Mouse (Mus musculus): ENCODE results near the gene Cxcl17. TPM values are rescaled to one million over a fixed set of nuclear protein-coding genes. Genes with fewer than 3 reads are reported as not detected.

The Cxcl17 gene
- total RNA-seq, 2 experiments from 2014 or later: not detected

DNA sequence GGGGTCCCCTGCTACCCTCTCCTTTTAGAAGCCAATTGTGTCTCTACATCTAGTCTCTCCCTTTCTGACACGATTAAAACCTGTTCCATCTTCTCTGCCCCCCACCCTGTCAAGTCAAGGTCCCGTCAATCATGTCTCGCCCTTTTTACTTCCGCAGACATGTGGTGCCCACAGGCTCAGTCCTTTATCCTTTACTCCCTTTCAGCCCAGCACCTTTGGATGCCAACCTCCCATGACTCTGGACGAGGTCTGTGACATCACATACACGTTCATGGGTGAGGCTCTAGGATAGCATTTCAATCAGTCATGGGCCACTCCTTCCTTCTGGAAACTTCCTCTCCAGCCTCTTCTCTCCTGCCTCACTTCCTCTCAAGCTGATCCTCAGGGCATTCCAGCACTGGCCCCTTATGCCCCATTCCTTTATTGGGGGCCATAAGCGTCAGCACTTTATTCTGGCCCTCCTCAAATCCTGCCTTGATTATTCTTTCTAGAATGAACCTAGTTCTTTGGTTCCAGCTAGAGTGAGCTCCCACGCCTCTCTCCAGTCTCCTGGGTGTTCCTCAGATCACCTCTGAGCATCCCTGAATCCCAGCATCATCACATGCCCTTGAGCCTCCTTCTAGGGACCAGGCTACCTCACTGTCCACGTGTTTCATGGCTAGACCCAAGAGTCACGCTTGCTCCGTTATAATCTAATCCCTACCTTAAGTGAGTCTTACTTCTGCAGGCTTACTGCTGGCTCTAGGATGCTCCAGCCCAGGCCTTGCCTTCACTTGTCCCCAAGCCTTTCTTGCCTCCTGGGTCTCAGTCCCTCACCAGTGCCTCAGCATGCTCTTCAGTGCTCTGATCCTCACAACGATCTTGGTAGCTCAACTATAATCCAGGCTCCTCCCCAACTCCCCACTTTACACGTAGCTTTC lies 34.2 kb downstream of the Cxcl17 start:
- ATAC-seq (replicated peaks; ENCODE audit: low FRiP score, low TSS enrichment, poor library complexity, severe bottlenecking): no peak

DNA sequence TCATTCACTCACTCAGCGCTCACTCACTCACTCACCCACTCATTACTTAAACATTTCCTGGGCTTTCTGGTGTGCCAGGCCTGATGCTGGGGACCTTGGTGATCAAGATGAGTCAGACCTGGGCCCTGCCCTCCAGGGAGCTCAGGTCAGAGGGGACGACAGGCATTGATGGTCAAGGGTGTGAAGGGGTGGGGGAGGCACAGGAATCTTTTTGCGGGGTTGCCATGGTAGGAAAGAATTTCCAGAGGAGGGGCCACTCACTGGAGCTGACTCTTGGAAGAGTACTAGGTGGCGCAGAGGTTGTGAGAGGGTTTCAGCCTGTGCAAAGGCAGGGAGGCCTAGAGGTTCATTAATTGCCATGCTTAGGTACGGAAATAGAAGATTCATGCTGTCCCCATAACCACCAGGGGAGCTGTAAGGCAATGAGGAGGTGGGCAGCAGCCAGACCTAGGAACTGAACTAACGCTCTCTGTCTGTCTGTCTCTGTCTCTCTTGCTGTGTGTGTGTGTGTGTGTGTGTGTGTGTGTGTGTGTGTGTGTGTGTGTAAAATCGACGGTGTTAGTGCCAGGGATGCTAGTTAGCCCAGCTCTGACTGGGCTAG lies 35.5 kb downstream of the Cxcl17 start:
- no peak; the same call in 1 of the 2 replicates for ATAC-seq (replicated peaks; ENCODE audit: low FRiP score, low TSS enrichment, poor library complexity, severe bottlenecking)

DNA sequence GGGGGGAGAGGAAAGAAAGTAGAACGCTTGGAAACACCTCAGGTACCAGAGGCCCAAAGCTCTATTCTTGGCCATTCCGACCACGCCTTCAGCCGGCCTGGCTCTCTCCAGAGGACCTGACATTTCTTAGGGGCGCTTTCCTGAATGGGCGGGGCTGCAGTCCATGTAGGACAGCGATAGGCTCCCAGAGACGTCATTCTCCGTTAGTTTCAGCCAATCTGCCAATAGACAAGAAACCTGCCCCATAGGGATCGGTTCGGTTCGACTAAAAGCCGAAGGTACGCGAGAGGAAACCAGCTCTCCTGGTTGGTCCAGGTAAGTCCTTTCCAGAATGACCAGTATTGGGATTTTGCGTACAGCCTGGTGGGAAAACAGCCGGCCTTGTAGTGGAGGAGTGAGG lies 36.1 kb downstream of the Cxcl17 start:
- ATAC-seq (replicated peaks; ENCODE audit: low FRiP score, low TSS enrichment, poor library complexity, severe bottlenecking): peak; percentile 56

DNA sequence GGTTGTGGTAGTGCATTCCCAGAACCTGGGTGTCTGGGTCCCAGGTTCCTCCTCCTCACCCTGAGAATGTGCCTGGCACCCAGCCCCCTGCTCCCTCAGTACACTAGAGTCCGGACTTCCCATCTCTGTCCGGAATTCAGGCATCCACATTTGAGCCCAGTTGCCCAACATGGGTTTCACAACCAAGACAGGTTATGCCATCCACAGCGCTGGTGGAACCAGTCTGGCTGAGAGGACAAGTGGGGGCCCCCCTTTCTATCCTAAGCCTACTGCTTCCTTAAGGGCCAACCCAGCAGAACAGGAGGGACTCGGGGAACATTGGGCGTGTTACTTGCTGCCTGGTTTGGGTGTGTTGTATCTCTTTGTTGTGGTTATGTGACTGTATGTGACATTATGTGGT lies 40.2 kb downstream of the Cxcl17 start:
- ATAC-seq (replicated peaks; ENCODE audit: low FRiP score, low TSS enrichment, poor library complexity, severe bottlenecking): no peak

DNA sequence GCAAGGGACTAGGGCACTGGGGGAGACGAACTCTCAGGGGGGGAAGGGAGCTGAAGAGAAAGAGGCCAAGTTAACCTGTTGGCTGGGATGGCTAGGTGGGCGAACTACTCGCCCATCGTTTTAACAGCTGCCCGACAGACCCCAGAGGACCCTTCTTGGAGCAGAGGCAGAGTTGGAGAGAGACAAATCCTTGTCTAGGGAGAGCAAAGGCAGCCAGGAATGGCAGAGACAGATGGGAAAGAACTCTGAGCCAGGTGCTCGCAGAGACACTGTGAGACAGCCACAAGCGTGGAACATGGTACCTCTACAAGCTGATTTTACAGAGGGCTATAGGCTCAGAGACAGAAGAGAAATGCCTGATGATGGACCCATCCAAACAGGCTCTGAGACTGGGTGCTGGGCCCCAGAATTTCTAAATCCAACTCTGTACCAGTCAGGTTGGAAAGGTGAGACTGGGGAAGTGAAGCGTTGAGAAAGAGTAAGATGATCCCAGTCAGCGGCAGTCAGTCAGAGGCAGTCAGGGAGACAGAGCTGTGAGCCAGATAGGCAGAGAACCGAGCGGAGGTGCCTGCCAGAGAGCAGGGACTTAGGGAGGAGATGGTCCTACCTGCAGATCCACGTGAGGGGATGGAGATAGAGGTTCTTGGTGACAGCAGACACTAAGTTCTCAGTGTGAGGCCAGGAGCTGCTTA lies 43.5 kb downstream of the Cxcl17 start, which contains the start of gene Cnfn:
Cnfn (minus strand) TSS at position 667 of the 692 bp plus-strand sequence.
- ATAC-seq (replicated peaks; ENCODE audit: low FRiP score, low TSS enrichment, poor library complexity, severe bottlenecking): no peak

DNA sequence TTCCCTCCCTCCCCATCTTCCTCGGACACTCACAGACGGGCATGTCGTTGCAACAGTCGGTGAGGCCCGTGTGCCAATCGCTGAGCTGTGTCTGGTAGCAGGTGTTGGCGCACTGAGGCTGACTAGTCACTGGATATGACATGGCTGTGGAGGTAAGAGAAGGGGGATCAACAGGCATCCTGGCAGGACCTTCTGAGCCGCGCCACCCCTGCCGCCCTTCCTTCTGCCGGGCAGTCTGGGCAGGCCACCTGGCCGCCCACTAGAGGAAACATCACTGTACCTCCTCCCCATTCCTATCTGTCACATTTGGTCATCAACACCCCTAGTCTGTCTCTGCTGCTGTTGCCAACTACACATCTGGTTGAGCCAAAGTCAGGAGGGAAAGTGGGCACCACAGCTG lies 44.4 kb downstream of the Cxcl17 start:
- ATAC-seq (replicated peaks; ENCODE audit: low FRiP score, low TSS enrichment, poor library complexity, severe bottlenecking): no peak

DNA sequence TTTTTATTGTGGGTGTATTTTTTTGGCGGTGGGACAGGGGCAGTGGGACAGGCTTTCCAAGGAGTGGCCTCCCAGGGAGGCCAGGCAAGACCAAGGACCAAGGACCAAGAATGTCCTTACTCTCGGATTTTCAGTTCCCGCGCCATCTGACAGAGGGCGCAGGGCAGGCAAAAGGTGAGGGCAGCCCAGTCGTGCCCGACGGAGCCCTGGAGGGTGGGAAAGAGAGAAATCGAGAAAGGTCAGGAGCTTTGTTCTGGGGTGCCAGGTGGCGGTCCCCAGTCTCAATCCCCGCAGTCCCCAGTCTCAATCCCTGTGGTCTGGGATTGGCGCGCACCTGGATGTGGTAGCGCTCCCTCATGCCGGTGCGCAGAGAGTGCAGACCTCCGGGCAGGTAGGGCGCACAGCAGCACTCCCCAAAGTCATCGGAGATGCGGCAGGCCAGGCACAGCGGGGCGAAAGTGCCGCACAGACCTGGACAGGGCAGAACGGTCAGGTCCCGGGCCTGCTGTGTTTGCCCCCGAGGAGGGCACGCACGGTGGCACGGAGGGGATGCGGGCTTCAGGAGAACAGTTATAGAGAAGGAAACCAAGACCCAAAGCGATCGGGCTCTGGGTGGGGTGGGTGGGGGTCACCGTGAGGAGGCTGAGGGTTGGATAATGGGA lies 44.9 kb downstream of the Cxcl17 start:
- peak; percentile 27; the same call in 1 of the 2 replicates for ATAC-seq (replicated peaks; ENCODE audit: low FRiP score, low TSS enrichment, poor library complexity, severe bottlenecking)

DNA sequence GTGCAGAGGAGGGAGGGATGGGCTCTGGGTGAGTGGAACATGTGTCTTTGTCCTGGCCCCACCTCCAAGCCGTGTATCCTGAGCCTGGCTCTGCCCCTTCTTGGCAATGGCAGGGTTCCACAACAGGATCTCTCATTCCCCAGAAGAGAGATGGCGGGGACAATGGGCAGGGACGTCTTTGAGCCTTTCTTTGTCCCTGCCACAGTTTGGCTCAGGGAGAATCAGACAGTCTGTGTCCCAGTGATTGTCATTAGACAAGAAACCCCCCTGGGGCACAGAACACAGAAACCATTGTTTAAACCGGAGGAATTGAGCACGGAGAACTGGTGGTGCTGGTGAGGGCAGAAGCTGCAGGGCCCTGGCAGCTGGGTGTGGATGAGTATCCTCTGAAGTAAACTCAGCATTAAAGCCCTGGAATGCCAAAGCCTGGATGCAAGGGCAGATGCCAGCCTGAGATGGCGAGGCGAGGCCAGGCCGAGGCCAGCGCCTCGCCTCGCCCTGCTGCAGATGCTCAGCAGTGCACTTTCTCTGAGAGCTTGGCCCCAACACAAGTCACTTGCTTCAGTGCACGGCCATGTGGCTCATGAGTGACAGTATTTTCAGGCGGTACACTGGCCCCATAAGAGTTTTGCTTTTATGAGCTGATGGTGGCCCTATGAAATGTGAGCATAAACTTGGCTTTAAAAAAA lies 46.6 kb downstream of the Cxcl17 start:
- ATAC-seq (replicated peaks; ENCODE audit: low FRiP score, low TSS enrichment, poor library complexity, severe bottlenecking): no peak

DNA sequence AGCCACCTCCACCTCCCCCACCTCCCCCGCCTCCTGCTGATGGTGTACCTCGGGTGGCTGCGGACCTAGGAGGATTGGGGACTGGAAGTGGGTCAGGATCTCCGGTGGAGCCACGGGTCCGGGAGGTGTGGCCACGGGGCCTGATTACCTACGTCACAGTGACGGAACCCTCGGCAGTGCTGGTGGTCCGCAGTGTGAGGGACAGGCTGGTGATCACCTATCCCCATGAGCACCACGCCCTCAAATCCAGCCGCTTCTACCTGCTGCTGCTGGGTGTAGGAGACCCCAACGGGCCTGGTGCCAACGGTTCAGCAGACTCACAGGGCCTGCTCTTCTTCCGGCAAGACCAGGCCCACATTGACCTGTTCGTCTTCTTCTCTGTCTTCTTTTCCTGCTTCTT lies 49.1 kb downstream of the Cxcl17 start:
- ATAC-seq (replicated peaks; ENCODE audit: low FRiP score, low TSS enrichment, poor library complexity, severe bottlenecking): no peak

DNA sequence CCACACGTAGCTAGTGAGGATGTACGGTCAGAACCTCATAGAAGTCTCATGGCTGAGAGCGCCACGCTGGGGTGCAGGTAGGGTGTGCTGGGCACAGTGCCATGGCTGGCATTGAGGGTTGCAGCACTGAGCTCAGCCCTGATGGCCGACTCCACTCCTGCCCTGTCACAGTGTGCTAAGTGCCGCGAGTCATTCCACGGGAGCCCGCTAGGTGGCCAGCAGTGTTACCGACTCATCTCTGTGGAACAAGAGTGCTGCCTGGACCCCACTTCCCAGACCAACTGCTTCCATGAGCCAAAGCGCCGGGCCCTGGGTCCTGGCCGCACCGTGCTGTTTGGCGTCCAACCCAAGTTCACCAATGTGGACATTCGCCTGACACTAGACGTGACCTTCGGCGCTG lies 49.5 kb downstream of the Cxcl17 start:
- ATAC-seq (replicated peaks; ENCODE audit: low FRiP score, low TSS enrichment, poor library complexity, severe bottlenecking): no peak

DNA sequence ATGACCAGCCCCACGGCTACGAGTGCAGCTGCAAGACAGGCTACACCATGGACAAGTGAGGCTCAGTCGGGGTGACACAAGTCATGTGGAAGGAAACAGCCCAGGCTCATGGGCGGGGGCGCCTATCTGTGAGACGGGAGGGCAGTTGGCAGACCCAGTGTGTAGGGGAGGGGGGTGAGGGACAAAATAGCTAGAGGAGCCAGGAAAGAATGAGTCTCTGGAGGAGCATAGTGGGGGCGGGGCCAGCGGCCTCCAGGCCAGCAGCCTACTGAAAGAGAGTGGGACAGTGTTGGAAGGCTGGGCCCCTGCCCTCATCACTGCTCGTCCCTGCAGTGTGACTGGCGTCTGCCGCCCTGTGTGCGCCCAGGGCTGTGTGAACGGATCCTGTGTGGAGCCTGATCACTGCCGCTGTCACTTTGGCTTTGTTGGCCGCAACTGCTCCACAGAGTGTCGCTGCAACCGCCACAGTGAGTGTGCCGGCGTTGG lies 53.9 kb downstream of the Cxcl17 start:
- ATAC-seq (replicated peaks; ENCODE audit: low FRiP score, low TSS enrichment, poor library complexity, severe bottlenecking): no peak

Other genes with a start within 250 kb of the Cxcl17 start
- gene Pou2f2, start 233.2 kb downstream of the Cxcl17 start, total RNA-seq (2014; fragmentation: Nextera tagmentation): 0.40 and 0.57 TPM in 2 replicates
- 0.91 TPM in 1 of 2 replicates, not detected in the other for gene Pou2f2, start 233.2 kb downstream of the Cxcl17 start, total RNA-seq (2017)
- gene Dedd2, start 192.3 kb downstream of the Cxcl17 start, total RNA-seq (2014; fragmentation: Nextera tagmentation): 16.0 and 24.9 TPM in 2 replicates
- gene Dedd2, start 192.3 kb downstream of the Cxcl17 start, total RNA-seq (2017): 13.5 and 15.2 TPM in 2 replicates
- gene Zfp526, start 191.5 kb downstream of the Cxcl17 start, total RNA-seq (2014; fragmentation: Nextera tagmentation): 18.8 and 20.3 TPM in 2 replicates
- gene Zfp526, start 191.5 kb downstream of the Cxcl17 start, total RNA-seq (2017): 10.1 and 12.5 TPM in 2 replicates
- 97.9 and 123 TPM in 2 replicates for gene Gsk3a, start 175.0 kb downstream of the Cxcl17 start, total RNA-seq (2014; fragmentation: Nextera tagmentation)
- gene Gsk3a, start 175.0 kb downstream of the Cxcl17 start, total RNA-seq (2017): 49.1 and 74.7 TPM in 2 replicates
- 8.7 and 18.9 TPM in 2 replicates for gene Erf, start 162.1 kb downstream of the Cxcl17 start, total RNA-seq (2014; fragmentation: Nextera tagmentation)
- gene Erf, start 162.1 kb downstream of the Cxcl17 start, total RNA-seq (2017): 6.2 and 8.6 TPM in 2 replicates
- gene Cic, start 145.2 kb downstream of the Cxcl17 start, total RNA-seq (2014; fragmentation: Nextera tagmentation): 125 and 134 TPM in 2 replicates
- gene Cic, start 145.2 kb downstream of the Cxcl17 start, total RNA-seq (2017): 20.5 and 40.0 TPM in 2 replicates
- 22.0 and 23.2 TPM in 2 replicates for gene Pafah1b3, start 114.9 kb downstream of the Cxcl17 start, total RNA-seq (2014; fragmentation: Nextera tagmentation)
- gene Pafah1b3, start 114.9 kb downstream of the Cxcl17 start, total RNA-seq (2017): 12.8 and 26.3 TPM in 2 replicates
- gene Prr19, start 111.5 kb downstream of the Cxcl17 start, total RNA-seq (2014; fragmentation: Nextera tagmentation): not detected in 2 replicates
- not detected in 2 replicates for gene Prr19, start 111.5 kb downstream of the Cxcl17 start, total RNA-seq (2017)
- not detected in 2 replicates for gene Tmem145, start 106.8 kb downstream of the Cxcl17 start, total RNA-seq (2014; fragmentation: Nextera tagmentation)
- gene Tmem145, start 106.8 kb downstream of the Cxcl17 start, total RNA-seq (2017): not detected in 2 replicates
- gene Megf8, start 95.7 kb downstream of the Cxcl17 start, total RNA-seq (2014; fragmentation: Nextera tagmentation): 2.5 and 2.6 TPM in 2 replicates
- gene Megf8, start 95.7 kb downstream of the Cxcl17 start, total RNA-seq (2017): 2.4 and 2.7 TPM in 2 replicates
- gene Cnfn, start 43.2 kb downstream of the Cxcl17 start, total RNA-seq (2014; fragmentation: Nextera tagmentation): not detected in 2 replicates
- not detected in 2 replicates for gene Cnfn, start 43.2 kb downstream of the Cxcl17 start, total RNA-seq (2017)
- 7.1 and 12.6 TPM in 2 replicates for gene Lipe, start 14.2 kb downstream of the Cxcl17 start, total RNA-seq (2014; fragmentation: Nextera tagmentation)
- 4.5 and 6.4 TPM in 2 replicates for gene Lipe, start 14.2 kb downstream of the Cxcl17 start, total RNA-seq (2017)
- 6.6 and 6.8 TPM in 2 replicates for gene Ceacam1, start 64.7 kb upstream of the Cxcl17 start, total RNA-seq (2014; fragmentation: Nextera tagmentation)
- 1.3 and 6.4 TPM in 2 replicates for gene Ceacam1, start 64.7 kb upstream of the Cxcl17 start, total RNA-seq (2017)
- not detected in 2 replicates for gene Ceacam2, start 127.0 kb upstream of the Cxcl17 start, total RNA-seq (2014; fragmentation: Nextera tagmentation)
- gene Ceacam2, start 127.0 kb upstream of the Cxcl17 start, total RNA-seq (2017): not detected in 2 replicates
- gene Erich4, start 203.0 kb upstream of the Cxcl17 start, total RNA-seq (2014; fragmentation: Nextera tagmentation): not detected in 2 replicates
- gene Erich4, start 203.0 kb upstream of the Cxcl17 start, total RNA-seq (2017): not detected in 2 replicates
- 22.5 and 24.2 TPM in 2 replicates for gene Dmac2, start 206.5 kb upstream of the Cxcl17 start, total RNA-seq (2014; fragmentation: Nextera tagmentation)
- 30.4 and 35.9 TPM in 2 replicates for gene Dmac2, start 206.5 kb upstream of the Cxcl17 start, total RNA-seq (2017)
- 8.2 TPM in 1 of 2 replicates, not detected in the other for gene B3gnt8, start 213.8 kb upstream of the Cxcl17 start, total RNA-seq (2014; fragmentation: Nextera tagmentation)
- 0.19 and 0.46 TPM in 2 replicates for gene B3gnt8, start 213.8 kb upstream of the Cxcl17 start, total RNA-seq (2017)
- 20.2 and 27.4 TPM in 2 replicates for gene Bckdha, start 246.1 kb upstream of the Cxcl17 start, total RNA-seq (2014; fragmentation: Nextera tagmentation)
- gene Bckdha, start 246.1 kb upstream of the Cxcl17 start, total RNA-seq (2017): 22.6 and 25.8 TPM in 2 replicates
- 69.2 and 123 TPM in 2 replicates for gene Exosc5, start 246.3 kb upstream of the Cxcl17 start, total RNA-seq (2014; fragmentation: Nextera tagmentation)
- 34.9 and 43.9 TPM in 2 replicates for gene Exosc5, start 246.3 kb upstream of the Cxcl17 start, total RNA-seq (2017)

All from megakaryocyte-erythroid progenitor cell, adult 5-6 weeks (primary cell).